Mouse (Mus musculus) c-Kit-positive CD71-positive TER-119-negative erythroid progenitor cells, embryonic 14.5 days (primary cell): Measurements from ENCODE around the gene Pcgf1.
A peak's percentile ranks its signal among the peaks of the same experiment; 100 is the strongest.

Experiments used
- DNase-seq: peaks from one replicate; pipeline ENCODE4 v3.0.0-alpha.2; 2013; ENCODE audit warnings: low read depth

Gene Pcgf1

GRCm38 (mm10) chr6:83077630-83078323 lies at the start of gene Pcgf1:
TSS of gene Pcgf1 (plus strand) at chr6:83077869.
- DNase-seq, result no peak

- no peak for DNase-seq
These were observed 47.9 kb upstream of the Pcgf1 start for GRCm38 (mm10) chr6:83029777-83030176.

- no peak for DNase-seq
These were observed 46.6 kb upstream of the Pcgf1 start for GRCm38 (mm10) chr6:83031111-83031510.

- DNase-seq, result no peak
These were observed 45.6 kb upstream of the Pcgf1 start for GRCm38 (mm10) chr6:83031921-83032590.

- no peak for DNase-seq
These were observed 44.9 kb upstream of the Pcgf1 start for GRCm38 (mm10) chr6:83032769-83033191.

- no peak for DNase-seq
These were observed 44.2 kb upstream of the Pcgf1 start, which contains the start of the genes Dok1 and Loxl3 for GRCm38 (mm10) chr6:83033249-83034185. TSS of gene Dok1 (minus strand) at chr6:83033471. TSS of gene Loxl3 (plus strand) at chr6:83034173.

GRCm38 (mm10) chr6:83034463-83035055 lies 43.1 kb upstream of the Pcgf1 start:
- DNase-seq, result no peak

- DNase-seq, result no peak
These were observed 40.5 kb upstream of the Pcgf1 start for GRCm38 (mm10) chr6:83037188-83037587.

- DNase-seq, result peak; percentile 74
These were observed 39.1 kb upstream of the Pcgf1 start for GRCm38 (mm10) chr6:83038496-83039012.

- no peak for DNase-seq
These were observed 37.1 kb upstream of the Pcgf1 start for GRCm38 (mm10) chr6:83040601-83041000.

GRCm38 (mm10) chr6:83043561-83043960 lies 34.1 kb upstream of the Pcgf1 start:
- DNase-seq, result no peak

GRCm38 (mm10) chr6:83043993-83044392 lies 33.7 kb upstream of the Pcgf1 start:
- no peak for DNase-seq

GRCm38 (mm10) chr6:83044742-83045141 lies 32.9 kb upstream of the Pcgf1 start:
- DNase-seq, result no peak

GRCm38 (mm10) chr6:83049367-83049766 lies 28.3 kb upstream of the Pcgf1 start:
- no peak for DNase-seq

- peak; percentile 45 for DNase-seq
These were observed 24.3 kb upstream of the Pcgf1 start for GRCm38 (mm10) chr6:83053136-83053960.

- DNase-seq, result peak; percentile 97
These were observed 23.4 kb upstream of the Pcgf1 start, which contains the start of gene Aup1 for GRCm38 (mm10) chr6:83054074-83054851. TSS of gene Aup1 (plus strand) at chr6:83054521.

GRCm38 (mm10) chr6:83054871-83055431 lies 22.7 kb upstream of the Pcgf1 start, which contains the start of gene Htra2:
TSS of gene Htra2 (minus strand) at chr6:83055273.
- no peak for DNase-seq

- DNase-seq, result no peak
These were observed 19.9 kb upstream of the Pcgf1 start, which contains the start of gene Dqx1 for GRCm38 (mm10) chr6:83057790-83058189. TSS of gene Dqx1 (plus strand) at chr6:83057844.

- DNase-seq, result no peak
These were observed 18.9 kb upstream of the Pcgf1 start for GRCm38 (mm10) chr6:83058725-83059124.
